In genomic region chr13:34129485-34130225, GRCm38 (mm10) we compare ENCODE assay signal across 8 mouse cellular contexts. TPM values are rescaled to one million over a fixed set of nuclear protein-coding genes. Genes with fewer than 3 reads are reported as not detected.
DNase-seq lines count a peak whose midpoint lies in the region; ATAC-seq and TF ChIP-seq lines count a peak whose summit lies in the region.

No protein-coding gene starts in this region.

- H3K4me3 ChIP-seq in bone marrow macrophage, adult 2 months (ENCODE audit: insufficient read depth, low read length): peak overlapping the region; percentile 72

- no peak for TF ChIP-seq CTCF in bone marrow macrophage, adult 2 months (IDR thresholded peaks at IDR 0.05; ENCODE audit: low read depth, low read length)

- peak; percentile 38; the same call in 1 of the 2 replicates for ATAC-seq in monocyte, adult 5-6 weeks (replicated peaks; ENCODE audit: insufficient number of reproducible peaks, low FRiP score, low TSS enrichment, poor library complexity, severe bottlenecking)

- peak; percentile 43 to 64 for DNase-seq in cerebellum, postnatal 4 days (ENCODE audit: low spot score in 2 of 2)
- no peak for DNase-seq in cerebellum, adult 11 months
- DNase-seq in gastrocnemius, postnatal 25 days: peak; percentile 18
- DNase-seq in kidney, adult 18-20 months: peak; percentile 74
- DNase-seq in liver: peak; percentile 44
- DNase-seq in testis, postnatal 10 days (ENCODE audit: low spot score): peak; percentile 53

- H3K4me1 ChIP-seq in bone marrow macrophage, adult 2 months (ENCODE audit: control insufficient read depth, insufficient read depth, low read length): peaks cover 11% of the 10 kb centered on the region; the same call in 1 of the 2 replicates

- H3K27ac ChIP-seq in bone marrow macrophage, adult 2 months (ENCODE audit: insufficient read depth, low read depth, low read length): no peak overlapping the region

- TF ChIP-seq POLR2A in bone marrow macrophage, adult 2 months (IDR thresholded peaks at IDR 0.05; ENCODE audit: borderline replicate concordance, low read depth, low read length): no peak

RNA-seq across cellular contexts. Expression of gene Tubb2b, which starts 0.6 kb away (rescaled TPM):
- 0.60 and 0.94 TPM in 2 replicates for polyA plus RNA-seq in bone marrow macrophage, adult 2 months (2012; ENCODE audit: insufficient read depth, insufficient read length, missing spikeins)
- total RNA-seq in gastrocnemius, postnatal 25 days (2021): 1 to 10 TPM; 2.3 to 3.6 TPM
- 5.1 to 7.5 TPM (median 5.7 TPM) in 3 replicates for total RNA-seq in monocyte, adult 5-6 weeks (2017)

RNA-seq across cellular contexts. Expression of gene Psmg4, which starts 33.1 kb away (rescaled TPM):
- polyA plus RNA-seq in bone marrow macrophage, adult 2 months (2012; ENCODE audit: insufficient read depth, insufficient read length, missing spikeins): 30.1 and 34.5 TPM in 2 replicates
- total RNA-seq in gastrocnemius, postnatal 25 days (2021): 10 to 100 TPM; 15.9 to 16.2 TPM
- 59.4 to 101 TPM (median 76.2 TPM) in 3 replicates for total RNA-seq in monocyte, adult 5-6 weeks (2017)

RNA-seq across cellular contexts. Expression of gene Tubb2a, which starts 51.8 kb away (rescaled TPM):
- polyA plus RNA-seq in bone marrow macrophage, adult 2 months (2012; ENCODE audit: insufficient read depth, insufficient read length, missing spikeins): 77.8 and 92.5 TPM in 2 replicates
- total RNA-seq in gastrocnemius, postnatal 25 days (2021): 10 to 100 TPM; 13.6 to 14.8 TPM
- total RNA-seq in monocyte, adult 5-6 weeks (2017): 29.8 to 47.6 TPM (median 39.0 TPM) in 3 replicates
